Mouse (Mus musculus): ENCODE results near the gene Ppp2r2c. TPM values are rescaled to one million over a fixed set of nuclear protein-coding genes. Genes with fewer than 3 reads are reported as not detected.
A peak's percentile ranks its signal among the peaks of the same experiment; 100 is the strongest.

Ppp2r2c gene
- polyA plus RNA-seq, 1 experiment from 2014 or later = 0.24 TPM

DNA sequence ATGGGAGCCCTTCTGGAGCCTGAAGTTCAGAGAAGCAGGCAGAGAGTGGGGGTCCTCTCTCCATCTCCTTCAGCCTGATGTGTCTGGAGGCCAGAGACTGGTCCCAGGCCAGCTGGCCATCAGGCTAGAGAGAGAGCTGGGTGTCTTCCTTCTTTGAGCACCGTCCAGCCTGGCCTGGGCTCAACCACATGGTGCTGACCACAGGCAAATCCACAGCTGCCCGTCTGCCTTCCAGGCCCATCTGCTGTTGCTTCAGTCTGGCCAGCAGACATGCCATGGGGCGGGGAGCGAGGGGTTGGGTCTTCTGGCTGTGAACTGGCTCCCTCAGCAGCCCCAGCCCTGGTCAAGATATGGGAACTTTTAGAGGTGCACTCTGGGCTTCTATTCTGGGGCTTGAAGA is 48.3 kb downstream of the Ppp2r2c start:
- Histone ChIP-seq H3K4me1 (ENCODE audit: control insufficient read depth, insufficient read depth, low read length) (0 out of 2 replicates have a peak, but pooled peaks cover 2% of the 10 kb centered on the region), H3K9ac (ENCODE audit: low read length) (no peak overlapping the region), H3K27ac (replicated peaks; ENCODE audit: low read depth, low read length) (no peak overlapping the region), H3K4me2 (ENCODE audit: low read depth, severe bottlenecking) (no peak overlapping the region), H3K9me3 (ENCODE audit: control insufficient read depth, low read length) (no peaks in the 10 kb centered on the region), H3K36me3 (ENCODE audit: control insufficient read depth, insufficient read depth, low read length) (no peaks in the 10 kb centered on the region), H3K27me3 (ENCODE audit: control insufficient read depth, insufficient read depth, low read length) (no peaks in the 10 kb centered on the region), H3K4me3 (ENCODE audit: low read depth, low read length) (no peak overlapping the region)
- ATAC-seq (ENCODE audit: insufficient number of reproducible peaks, low FRiP score, low TSS enrichment, low read depth) (no peak), DNase-seq (ENCODE audit: low spot score) (no peak)
- 83% methylated on average over 4 of the region's 4 CpGs for WGBS

GRCm38 (mm10) chr5:36917245-36917644 is 48.9 kb downstream of the Ppp2r2c start:
- Histone ChIP-seq H3K4me3 (ENCODE audit: low read depth, low read length) (no peak overlapping the region), H3K27me3 (ENCODE audit: control insufficient read depth, insufficient read depth, low read length) (no peaks in the 10 kb centered on the region), H3K9me3 (ENCODE audit: control insufficient read depth, low read length) (no peaks in the 10 kb centered on the region), H3K4me1 (ENCODE audit: control insufficient read depth, insufficient read depth, low read length) (0 out of 2 replicates have a peak, but pooled peaks cover 2% of the 10 kb centered on the region), H3K9ac (ENCODE audit: low read length) (no peak overlapping the region), H3K27ac (replicated peaks; ENCODE audit: low read depth, low read length) (no peak overlapping the region), H3K36me3 (ENCODE audit: control insufficient read depth, insufficient read depth, low read length) (no peaks in the 10 kb centered on the region), H3K4me2 (ENCODE audit: low read depth, severe bottlenecking) (no peak overlapping the region)
- WGBS = 74% methylated on average over 4 of the region's 4 CpGs
- ATAC-seq (ENCODE audit: insufficient number of reproducible peaks, low FRiP score, low TSS enrichment, low read depth) (no peak), DNase-seq (ENCODE audit: low spot score) (no peak)

GRCm38 (mm10) chr5:36918016-36918415 is 49.7 kb downstream of the Ppp2r2c start:
- Histone ChIP-seq H3K36me3 (ENCODE audit: control insufficient read depth, insufficient read depth, low read length) (no peaks in the 10 kb centered on the region), H3K27ac (replicated peaks; ENCODE audit: low read depth, low read length) (no peak overlapping the region), H3K9me3 (ENCODE audit: control insufficient read depth, low read length) (no peaks in the 10 kb centered on the region), H3K27me3 (ENCODE audit: control insufficient read depth, insufficient read depth, low read length) (no peaks in the 10 kb centered on the region), H3K9ac (ENCODE audit: low read length) (no peak overlapping the region), H3K4me1 (ENCODE audit: control insufficient read depth, insufficient read depth, low read length) (0 out of 2 replicates have a peak, but pooled peaks cover under 1% of the 10 kb centered on the region), H3K4me3 (ENCODE audit: low read depth, low read length) (no peak overlapping the region), H3K4me2 (ENCODE audit: low read depth, severe bottlenecking) (no peak overlapping the region)
- WGBS = 78% methylated on average over 7 of the region's 7 CpGs
- no peak for ATAC-seq (ENCODE audit: insufficient number of reproducible peaks, low FRiP score, low TSS enrichment, low read depth)
- DNase-seq (ENCODE audit: low spot score) = no peak

- H3K9me3 ChIP-seq (ENCODE audit: control insufficient read depth, low read length) = no peaks in the 10 kb centered on the region
- ATAC-seq (ENCODE audit: insufficient number of reproducible peaks, low FRiP score, low TSS enrichment, low read depth) = no peak
- WGBS = 45% methylated on average over 1 of the region's 1 CpGs
Measured at GRCm38 (mm10) chr5:36920072-36920471, 51.8 kb downstream of the Ppp2r2c start.

GRCm38 (mm10) chr5:36921871-36922270 is 53.6 kb downstream of the Ppp2r2c start:
- no peaks in the 10 kb centered on the region for H3K36me3 ChIP-seq (ENCODE audit: control insufficient read depth, insufficient read depth, low read length)
- ATAC-seq (ENCODE audit: insufficient number of reproducible peaks, low FRiP score, low TSS enrichment, low read depth) (no peak), DNase-seq (ENCODE audit: low spot score) (no peak)
- H3K4me3 ChIP-seq (ENCODE audit: low read depth, low read length) = no peak overlapping the region
- WGBS = 87% methylated on average over 1 of the region's 1 CpGs
- no peak overlapping the region for H3K9ac ChIP-seq (ENCODE audit: low read length)
- H3K4me1 ChIP-seq (ENCODE audit: control insufficient read depth, insufficient read depth, low read length) = no peaks in the 10 kb centered on the region
- no peak overlapping the region for H3K4me2 ChIP-seq (ENCODE audit: low read depth, severe bottlenecking)
- H3K27ac ChIP-seq (replicated peaks; ENCODE audit: low read depth, low read length) = no peak overlapping the region
- H3K27me3 ChIP-seq (ENCODE audit: control insufficient read depth, insufficient read depth, low read length) = no peaks in the 10 kb centered on the region
- no peaks in the 10 kb centered on the region for H3K9me3 ChIP-seq (ENCODE audit: control insufficient read depth, low read length)

More at GRCm38 (mm10) chr5:36920072-36920471, 51.8 kb downstream of the Ppp2r2c start:
- H3K36me3 ChIP-seq (ENCODE audit: control insufficient read depth, insufficient read depth, low read length) = no peaks in the 10 kb centered on the region
- H3K27ac ChIP-seq (replicated peaks; ENCODE audit: low read depth, low read length) = no peak overlapping the region
- peak; percentile 60 for DNase-seq (ENCODE audit: low spot score)
- no peaks in the 10 kb centered on the region for H3K27me3 ChIP-seq (ENCODE audit: control insufficient read depth, insufficient read depth, low read length)
- no peak overlapping the region for H3K4me3 ChIP-seq (ENCODE audit: low read depth, low read length)
- H3K4me1 ChIP-seq (ENCODE audit: control insufficient read depth, insufficient read depth, low read length) = no peaks in the 10 kb centered on the region
- no peak overlapping the region for H3K9ac ChIP-seq (ENCODE audit: low read length)
- H3K4me2 ChIP-seq (ENCODE audit: low read depth, severe bottlenecking) = no peak overlapping the region

GRCm38 (mm10) chr5:36922811-36923210 is 54.5 kb downstream of the Ppp2r2c start:
- no peak for DNase-seq (ENCODE audit: low spot score)
- H3K4me1 ChIP-seq (ENCODE audit: control insufficient read depth, insufficient read depth, low read length) = no peaks in the 10 kb centered on the region
- no peak overlapping the region for H3K27ac ChIP-seq (replicated peaks; ENCODE audit: low read depth, low read length)
- H3K9ac ChIP-seq (ENCODE audit: low read length) = no peak overlapping the region
- H3K4me3 ChIP-seq (ENCODE audit: low read depth, low read length) = no peak overlapping the region
- ATAC-seq (ENCODE audit: insufficient number of reproducible peaks, low FRiP score, low TSS enrichment, low read depth) = no peak
- no peaks in the 10 kb centered on the region for H3K27me3 ChIP-seq (ENCODE audit: control insufficient read depth, insufficient read depth, low read length)
- H3K4me2 ChIP-seq (ENCODE audit: low read depth, severe bottlenecking) = no peak overlapping the region
- H3K9me3 ChIP-seq (ENCODE audit: control insufficient read depth, low read length) = no peaks in the 10 kb centered on the region
- H3K36me3 ChIP-seq (ENCODE audit: control insufficient read depth, insufficient read depth, low read length) = no peaks in the 10 kb centered on the region
- 75% methylated on average over 10 of the region's 10 CpGs for WGBS

- no peak for ATAC-seq (ENCODE audit: insufficient number of reproducible peaks, low FRiP score, low TSS enrichment, low read depth)
Measured at GRCm38 (mm10) chr5:36923826-36924700, 55.8 kb downstream of the Ppp2r2c start.

DNA sequence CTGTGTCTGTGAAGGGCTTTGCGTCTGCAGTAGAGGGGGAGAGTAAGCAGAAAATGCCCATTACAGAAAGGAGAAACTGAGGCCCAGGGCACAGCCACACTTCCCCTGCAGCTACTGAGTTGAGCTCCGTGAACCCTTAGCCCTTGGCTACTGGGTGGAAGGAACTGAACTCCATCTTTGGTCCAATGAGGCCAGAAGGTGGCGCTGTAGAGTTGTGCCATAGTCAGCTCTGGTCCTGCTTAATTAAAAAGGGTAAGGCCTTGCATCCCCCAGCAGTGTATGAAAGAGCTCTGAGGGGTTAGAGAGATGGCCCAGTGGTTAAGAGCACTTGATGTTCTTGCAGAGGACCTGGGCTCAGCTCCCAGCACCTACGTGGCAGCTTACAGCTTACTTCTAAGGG is 60.4 kb downstream of the Ppp2r2c start:
- no peak overlapping the region for H3K4me2 ChIP-seq (ENCODE audit: low read depth, severe bottlenecking)
- H3K27me3 ChIP-seq (ENCODE audit: control insufficient read depth, insufficient read depth, low read length) = no peaks in the 10 kb centered on the region
- DNase-seq (ENCODE audit: low spot score) (peak; percentile 38), ATAC-seq (ENCODE audit: insufficient number of reproducible peaks, low FRiP score, low TSS enrichment, low read depth) (no peak)
- H3K4me3 ChIP-seq (ENCODE audit: low read depth, low read length) = no peak overlapping the region
- no peaks in the 10 kb centered on the region for H3K9me3 ChIP-seq (ENCODE audit: control insufficient read depth, low read length)
- no peak overlapping the region for H3K9ac ChIP-seq (ENCODE audit: low read length)
- H3K4me1 ChIP-seq (ENCODE audit: control insufficient read depth, insufficient read depth, low read length) = no peaks in the 10 kb centered on the region
- WGBS = 57% methylated on average over 4 of the region's 4 CpGs
- no peak overlapping the region for H3K27ac ChIP-seq (replicated peaks; ENCODE audit: low read depth, low read length)
- no peaks in the 10 kb centered on the region for H3K36me3 ChIP-seq (ENCODE audit: control insufficient read depth, insufficient read depth, low read length)

More at GRCm38 (mm10) chr5:36923826-36924700, 55.8 kb downstream of the Ppp2r2c start:
- 44% methylated on average over 11 of the region's 11 CpGs for WGBS
- H3K9me3 ChIP-seq (ENCODE audit: control insufficient read depth, low read length) = no peaks in the 10 kb centered on the region
- H3K9ac ChIP-seq (ENCODE audit: low read length) = no peak overlapping the region
- H3K36me3 ChIP-seq (ENCODE audit: control insufficient read depth, insufficient read depth, low read length) = no peaks in the 10 kb centered on the region
- no peak overlapping the region for H3K4me2 ChIP-seq (ENCODE audit: low read depth, severe bottlenecking)
- H3K4me1 ChIP-seq (ENCODE audit: control insufficient read depth, insufficient read depth, low read length) = no peaks in the 10 kb centered on the region
- DNase-seq (ENCODE audit: low spot score) = no peak
- H3K27me3 ChIP-seq (ENCODE audit: control insufficient read depth, insufficient read depth, low read length) = no peaks in the 10 kb centered on the region
- H3K27ac ChIP-seq (replicated peaks; ENCODE audit: low read depth, low read length) = no peak overlapping the region
- no peak overlapping the region for H3K4me3 ChIP-seq (ENCODE audit: low read depth, low read length)

All from limb, embryonic 11.5 days (tissue).